Mouse (Mus musculus): ENCODE data around the gene Cbs. TPM values are rescaled to one million over a fixed set of nuclear protein-coding genes. Genes with fewer than 3 reads are reported as not detected.

The Cbs gene
- total and polyA plus RNA-seq, 2 experiments, result 236 to 782 TPM

DNA sequence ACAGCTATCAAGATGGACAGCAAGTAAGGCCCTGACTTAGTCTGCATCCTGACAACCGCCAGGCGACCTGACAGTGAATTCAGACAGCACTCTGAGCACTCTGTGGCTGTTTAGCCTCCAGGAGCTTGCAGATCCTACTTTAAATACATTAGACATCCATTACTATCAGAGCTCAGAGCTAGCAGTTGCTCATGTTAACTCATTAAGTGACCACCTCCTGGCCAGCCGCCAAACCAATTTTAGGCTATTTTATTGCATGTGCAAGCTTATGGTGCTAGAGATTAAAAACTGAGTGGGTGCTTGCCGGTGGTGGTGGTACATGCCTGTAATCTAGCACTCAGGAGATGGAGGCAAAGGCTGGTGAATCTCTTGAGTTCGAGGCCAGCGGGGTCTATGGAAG lies 53.3 kb downstream of the Cbs start:
- no peak overlapping the region for H3K27ac ChIP-seq (replicated peaks; ENCODE audit: insufficient read depth, low read depth, low read length)
- TF ChIP-seq POLR2A (IDR thresholded peaks at IDR 0.05; ENCODE audit: extremely low read depth, insufficient read depth, low read length) (no peak), CTCF (IDR thresholded peaks at IDR 0.05; ENCODE audit: low read depth, low read length) (no peak)
- H3K36me3 ChIP-seq (ENCODE audit: control insufficient read depth, insufficient read depth, low read length), result no peaks in the 10 kb centered on the region
- no peaks in the 10 kb centered on the region for H3K27me3 ChIP-seq (ENCODE audit: control insufficient read depth, insufficient read depth, low read length)
- 93% methylated on average over 6 of the region's 6 CpGs for WGBS
- H3K4me3 ChIP-seq (ENCODE audit: insufficient read depth, low read depth, low read length), result no peak overlapping the region
- H3K79me2 ChIP-seq (ENCODE audit: control insufficient read depth, insufficient read depth, low read length), result no peaks in the 10 kb centered on the region; the same call in 1 of the 2 replicates
- no peak overlapping the region for H3K9ac ChIP-seq (ENCODE audit: low read depth, low read length)
- no peak for DNase-seq (ENCODE audit: extremely low read depth, low read depth, low spot score)
- H3K4me1 ChIP-seq (ENCODE audit: control insufficient read depth, insufficient read depth, low read length), result peaks cover 8% of the 10 kb centered on the region

DNA sequence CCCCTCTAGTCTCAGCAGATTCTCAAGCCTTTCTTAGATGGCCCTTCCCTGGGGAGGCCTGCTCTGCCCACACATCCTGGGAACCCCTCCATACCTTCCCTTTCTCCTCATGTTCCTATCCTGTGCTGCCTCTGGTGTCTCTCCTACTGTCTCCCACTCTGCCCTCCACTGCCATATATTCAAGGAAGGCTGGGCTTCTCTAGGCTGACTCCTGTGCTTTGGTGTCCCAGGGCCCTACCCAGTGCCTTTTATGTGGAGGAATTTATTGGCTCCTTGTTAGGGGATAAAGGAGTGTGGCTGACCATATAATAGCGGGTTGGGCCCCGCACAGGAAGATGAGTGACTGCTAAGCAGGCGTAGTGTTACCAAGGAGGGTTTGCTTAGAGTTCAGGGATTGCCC lies 53.9 kb downstream of the Cbs start:
- Histone ChIP-seq H3K9ac (ENCODE audit: low read depth, low read length) (no peak overlapping the region), H3K27me3 (ENCODE audit: control insufficient read depth, insufficient read depth, low read length) (no peaks in the 10 kb centered on the region), H3K4me1 (ENCODE audit: control insufficient read depth, insufficient read depth, low read length) (peaks cover 6% of the 10 kb centered on the region), H3K36me3 (ENCODE audit: control insufficient read depth, insufficient read depth, low read length) (no peaks in the 10 kb centered on the region), H3K4me3 (ENCODE audit: insufficient read depth, low read depth, low read length) (no peak overlapping the region), H3K27ac (replicated peaks; ENCODE audit: insufficient read depth, low read depth, low read length) (no peak overlapping the region), H3K79me2 (ENCODE audit: control insufficient read depth, insufficient read depth, low read length) (no peaks in the 10 kb centered on the region; the same call in 1 of the 2 replicates)
- WGBS, result 90% methylated on average over 3 of the region's 3 CpGs
- TF ChIP-seq CTCF (IDR thresholded peaks at IDR 0.05; ENCODE audit: low read depth, low read length) (no peak), POLR2A (IDR thresholded peaks at IDR 0.05; ENCODE audit: extremely low read depth, insufficient read depth, low read length) (no peak)
- DNase-seq (ENCODE audit: extremely low read depth, low read depth, low spot score), result no peak

DNA sequence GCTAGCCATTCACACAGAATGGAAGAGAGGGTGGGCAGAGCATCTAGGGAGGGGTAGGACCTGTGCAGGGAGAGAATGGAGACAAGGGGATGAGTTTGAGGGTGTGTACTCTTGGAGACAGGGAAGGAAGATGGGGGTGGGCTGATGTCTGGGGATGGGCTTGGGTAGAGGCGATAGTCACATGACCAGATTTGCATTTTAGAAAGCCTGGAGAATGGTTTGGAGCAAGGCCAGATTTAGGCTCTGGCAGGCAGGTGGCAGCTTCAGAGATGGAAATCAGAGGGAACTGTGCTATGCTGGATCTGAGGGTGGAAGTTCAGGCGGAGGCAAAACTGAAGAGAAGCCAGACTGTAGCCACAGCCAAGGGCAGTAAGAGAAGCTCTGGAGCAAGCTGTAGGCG lies 56.7 kb downstream of the Cbs start:
- no peak for DNase-seq (ENCODE audit: extremely low read depth, low read depth, low spot score)
- TF ChIP-seq CTCF (IDR thresholded peaks at IDR 0.05; ENCODE audit: low read depth, low read length) (no peak), POLR2A (IDR thresholded peaks at IDR 0.05; ENCODE audit: extremely low read depth, insufficient read depth, low read length) (no peak)
- Histone ChIP-seq H3K4me1 (ENCODE audit: control insufficient read depth, insufficient read depth, low read length) (no peaks in the 10 kb centered on the region), H3K27ac (replicated peaks; ENCODE audit: insufficient read depth, low read depth, low read length) (no peak overlapping the region), H3K79me2 (ENCODE audit: control insufficient read depth, insufficient read depth, low read length) (peaks cover 4% of the 10 kb centered on the region; the same call in 1 of the 2 replicates), H3K9ac (ENCODE audit: low read depth, low read length) (no peak overlapping the region), H3K36me3 (ENCODE audit: control insufficient read depth, insufficient read depth, low read length) (no peaks in the 10 kb centered on the region), H3K27me3 (ENCODE audit: control insufficient read depth, insufficient read depth, low read length) (no peaks in the 10 kb centered on the region), H3K4me3 (ENCODE audit: insufficient read depth, low read depth, low read length) (no peak overlapping the region)
- WGBS, result 84% methylated on average over 3 of the region's 3 CpGs

DNA sequence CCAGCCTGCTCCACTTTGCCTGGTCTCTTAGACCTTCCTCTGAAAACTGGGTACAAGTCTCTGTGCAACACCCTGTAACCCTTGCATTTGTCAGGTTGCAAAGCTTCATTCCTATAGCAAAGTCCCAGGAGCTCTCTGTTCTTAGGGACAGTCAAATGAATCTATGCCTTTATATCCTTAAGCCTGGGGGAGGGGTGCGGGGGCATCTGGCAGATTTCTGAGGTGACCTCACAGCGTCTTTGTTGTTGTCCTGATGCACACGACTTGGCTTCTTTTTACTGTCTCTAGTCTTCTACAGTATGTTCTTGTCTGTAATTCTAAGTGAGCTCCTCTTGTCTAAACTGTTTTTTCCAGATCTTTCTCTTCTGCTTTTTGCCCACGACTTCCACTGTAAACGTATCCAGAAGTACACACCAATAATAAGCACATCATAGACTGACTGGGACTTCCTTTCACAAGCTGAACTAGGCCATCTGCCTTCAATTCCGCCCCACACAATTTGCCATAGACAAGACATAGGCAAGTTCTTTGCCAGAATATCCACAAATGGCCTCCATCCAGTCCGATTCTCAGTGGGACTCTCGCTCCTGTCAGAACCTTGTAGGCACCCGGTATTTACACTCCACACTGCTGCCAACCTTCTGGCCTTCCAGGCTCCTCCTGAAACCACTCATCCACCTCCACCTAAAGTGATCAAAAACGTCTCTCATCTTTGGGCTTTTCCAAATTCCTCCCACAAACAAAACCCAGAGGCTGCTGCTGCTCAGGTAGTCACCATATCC lies 60.5 kb downstream of the Cbs start:
- 85% methylated on average over 10 of the region's 10 CpGs for WGBS
- DNase-seq (ENCODE audit: extremely low read depth, low read depth, low spot score), result no peak
- TF ChIP-seq POLR2A (IDR thresholded peaks at IDR 0.05; ENCODE audit: extremely low read depth, insufficient read depth, low read length), result no peak
- no peak for TF ChIP-seq CTCF (IDR thresholded peaks at IDR 0.05; ENCODE audit: low read depth, low read length)
- Histone ChIP-seq H3K9ac (ENCODE audit: low read depth, low read length) (no peak overlapping the region), H3K4me1 (ENCODE audit: control insufficient read depth, insufficient read depth, low read length) (no peaks in the 10 kb centered on the region), H3K27me3 (ENCODE audit: control insufficient read depth, insufficient read depth, low read length) (no peaks in the 10 kb centered on the region), H3K79me2 (ENCODE audit: control insufficient read depth, insufficient read depth, low read length) (peaks cover 4% of the 10 kb centered on the region; the same call in 1 of the 2 replicates), H3K36me3 (ENCODE audit: control insufficient read depth, insufficient read depth, low read length) (no peaks in the 10 kb centered on the region), H3K4me3 (ENCODE audit: insufficient read depth, low read depth, low read length) (no peak overlapping the region), H3K27ac (replicated peaks; ENCODE audit: insufficient read depth, low read depth, low read length) (no peak overlapping the region)

DNA sequence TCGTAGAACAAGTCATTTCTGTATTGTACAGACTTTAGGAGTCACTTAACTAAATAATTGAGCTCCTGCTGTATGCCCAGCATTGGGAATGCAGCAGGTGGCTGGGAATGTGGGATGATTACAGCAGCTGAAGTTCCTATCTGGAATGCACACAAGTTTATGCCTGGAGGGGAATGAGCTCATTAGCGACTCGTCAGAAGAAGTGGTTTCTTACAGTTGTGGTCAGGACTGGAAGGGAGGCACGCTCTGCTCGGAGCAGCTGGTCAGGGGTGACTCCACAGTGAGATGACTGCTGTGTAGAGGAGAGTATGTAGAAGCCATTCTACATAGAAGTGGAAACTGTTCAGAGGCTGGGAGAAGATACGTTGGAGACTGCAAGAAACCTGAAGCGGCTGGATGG lies 62.4 kb downstream of the Cbs start:
- TF ChIP-seq CTCF (IDR thresholded peaks at IDR 0.05; ENCODE audit: low read depth, low read length) (no peak), POLR2A (IDR thresholded peaks at IDR 0.05; ENCODE audit: extremely low read depth, insufficient read depth, low read length) (no peak)
- Histone ChIP-seq H3K79me2 (ENCODE audit: control insufficient read depth, insufficient read depth, low read length) (peaks cover 4% of the 10 kb centered on the region; the same call in 1 of the 2 replicates), H3K36me3 (ENCODE audit: control insufficient read depth, insufficient read depth, low read length) (no peaks in the 10 kb centered on the region), H3K9ac (ENCODE audit: low read depth, low read length) (no peak overlapping the region), H3K4me1 (ENCODE audit: control insufficient read depth, insufficient read depth, low read length) (no peaks in the 10 kb centered on the region), H3K27me3 (ENCODE audit: control insufficient read depth, insufficient read depth, low read length) (no peaks in the 10 kb centered on the region), H3K27ac (replicated peaks; ENCODE audit: insufficient read depth, low read depth, low read length) (no peak overlapping the region), H3K4me3 (ENCODE audit: insufficient read depth, low read depth, low read length) (no peak overlapping the region)
- no peak for DNase-seq (ENCODE audit: extremely low read depth, low read depth, low spot score)
- WGBS, result 93% methylated on average over 7 of the region's 7 CpGs

DNA sequence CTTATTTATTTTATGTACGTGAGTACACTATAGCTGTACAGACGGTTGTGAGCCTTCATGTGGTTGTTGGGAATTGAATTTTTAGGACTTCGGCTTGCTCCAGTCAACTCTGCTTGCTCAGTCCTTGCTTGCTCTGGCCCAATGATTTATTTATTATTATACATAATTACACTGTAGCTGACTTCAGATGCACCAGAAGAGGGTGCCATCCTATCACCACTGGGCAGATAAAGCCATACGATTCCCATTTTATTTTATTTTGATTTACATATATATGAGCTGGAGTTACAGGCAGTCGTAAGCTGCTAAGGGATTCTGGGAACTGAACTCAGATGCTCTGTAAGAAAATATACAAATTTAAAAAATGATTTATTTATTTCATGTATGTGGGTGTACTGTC lies 65.3 kb downstream of the Cbs start:
- Histone ChIP-seq H3K79me2 (ENCODE audit: control insufficient read depth, insufficient read depth, low read length) (peaks cover 13% of the 10 kb centered on the region; the same call in 1 of the 2 replicates), H3K27me3 (ENCODE audit: control insufficient read depth, insufficient read depth, low read length) (no peaks in the 10 kb centered on the region), H3K4me1 (ENCODE audit: control insufficient read depth, insufficient read depth, low read length) (peaks cover 6% of the 10 kb centered on the region), H3K27ac (replicated peaks; ENCODE audit: insufficient read depth, low read depth, low read length) (no peak overlapping the region), H3K4me3 (ENCODE audit: insufficient read depth, low read depth, low read length) (no peak overlapping the region), H3K9ac (ENCODE audit: low read depth, low read length) (no peak overlapping the region), H3K36me3 (ENCODE audit: control insufficient read depth, insufficient read depth, low read length) (no peaks in the 10 kb centered on the region)
- DNase-seq (ENCODE audit: extremely low read depth, low read depth, low spot score), result no peak
- WGBS, result 84% methylated on average over 5 of the region's 5 CpGs
- TF ChIP-seq POLR2A (IDR thresholded peaks at IDR 0.05; ENCODE audit: extremely low read depth, insufficient read depth, low read length) (no peak), CTCF (IDR thresholded peaks at IDR 0.05; ENCODE audit: low read depth, low read length) (no peak)
